14 mouse cellular contexts compared by ENCODE assay signal in the genomic region with DNA sequence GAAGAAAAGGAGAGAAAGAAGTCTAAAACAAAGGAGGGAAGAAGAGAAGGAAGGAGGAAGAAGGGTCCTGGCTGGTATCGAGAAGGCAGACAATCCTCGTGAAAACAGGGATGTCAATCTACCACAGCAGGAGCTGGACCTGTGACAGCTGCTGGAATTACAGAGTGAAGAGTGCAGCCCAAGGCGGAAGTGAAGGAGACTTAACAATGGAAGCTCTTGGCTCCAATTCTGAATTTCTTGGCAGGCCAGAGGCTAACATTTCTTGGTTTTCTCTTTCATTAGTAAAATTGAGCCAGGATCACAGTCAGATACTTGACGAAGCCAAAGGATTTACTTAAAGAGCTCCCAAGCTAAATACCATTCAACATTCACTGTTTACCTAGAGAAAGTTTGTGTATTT. TPM values are rescaled to one million over a fixed set of nuclear protein-coding genes. Genes with fewer than 3 reads are reported as not detected.
DNase-seq lines count a peak whose midpoint lies in the region; ATAC-seq and TF ChIP-seq lines count a peak whose summit lies in the region.
"Had no signal": no experiment of that assay in that cellular context is flagged by ENCODE, and none has a peak within 500 bp of the region (broad histone marks: within the 10 kb centered on the region; RNA-seq: fewer than 3 reads in every experiment).

No protein-coding gene starts in this region.

- H3K9ac ChIP-seq in heart, postnatal 0 days (replicated peaks; ENCODE audit: low read depth, low read length) = no peak overlapping the region
- H3K9ac ChIP-seq: hindbrain, embryonic 14.5 days; limb, embryonic 12.5 days had no signal

- TF ChIP-seq EP300 in heart, postnatal 0 days (IDR thresholded peaks at IDR 0.05; ENCODE audit: low read depth) = no peak

- ATAC-seq in heart, postnatal 0 days (ENCODE audit: insufficient read depth, low read depth) = no peak
- ATAC-seq in megakaryocyte, adult 5-6 weeks (ENCODE audit: poor library complexity, severe bottlenecking) = no peak

- no peaks in the 10 kb centered on the region for H3K9me3 ChIP-seq in heart, postnatal 0 days (replicated peaks; ENCODE audit: control insufficient read depth, low read length)
- H3K9me3 ChIP-seq: limb, embryonic 12.5 days had no signal

- no peak overlapping the region for H3K4me2 ChIP-seq in heart, postnatal 0 days (ENCODE audit: low read depth, low read length)
- H3K4me2 ChIP-seq: hindbrain, embryonic 14.5 days; limb, embryonic 12.5 days had no signal

- WGBS in heart, postnatal 0 days = 70% methylated on average over 4 of the region's 4 CpGs

- TF ChIP-seq CTCF in heart, postnatal 0 days (IDR thresholded peaks at IDR 0.05; ENCODE audit: low read depth) = no peak

- H3K27ac ChIP-seq in heart, postnatal 0 days (ENCODE audit: low read depth) = no peak overlapping the region
- H3K27ac ChIP-seq: hindbrain, embryonic 14.5 days; limb, embryonic 12.5 days; macrophage had no signal

- peaks cover 80% of the 10 kb centered on the region for H3K36me3 ChIP-seq in heart, postnatal 0 days (replicated peaks; ENCODE audit: control insufficient read depth, insufficient read depth, low read length)

- intact Hi-C loops in left cerebral cortex, postnatal 4 days (cut with DNase I) = no loop called here
- intact Hi-C loops in left cerebral cortex, postnatal 14 days (cut with DNase I) = no loop called here

- H3K27me3 ChIP-seq in heart, postnatal 0 days (ENCODE audit: control insufficient read depth, insufficient read depth, low read length) = no peaks in the 10 kb centered on the region
- H3K27me3 ChIP-seq: limb, embryonic 12.5 days had no signal

- DNase-seq in gastrocnemius, adult 18-20 months (ENCODE audit: low spot score) = peak; percentile 22
- no peak for DNase-seq in gastrocnemius, postnatal 25 days
- peak; percentile 62 for DNase-seq in left cerebral cortex, postnatal 4 days
- DNase-seq in left cerebral cortex, postnatal 14 days (ENCODE audit: low spot score in 2 of 2) = no peak
- DNase-seq in heart, postnatal 0 days (ENCODE audit: low spot score) = peak; percentile 23
- DNase-seq in lung, postnatal 4 days = peak; percentile 41 to 54
- DNase-seq in frontal cortex, postnatal 10 days (ENCODE audit: low spot score in 2 of 2) = no peak
- DNase-seq: adrenal gland, adult 8-10 months; cerebellum, adult 9-11 months; thymus, postnatal 25 days had no signal

- no peak overlapping the region for H3K4me3 ChIP-seq in heart, postnatal 0 days (ENCODE audit: low read depth, low read length)
- H3K4me3 ChIP-seq: limb, embryonic 12.5 days had no signal

- no peaks in the 10 kb centered on the region for H3K4me1 ChIP-seq in heart, postnatal 0 days (ENCODE audit: control insufficient read depth, insufficient read depth)

RNA-seq across cellular contexts. Expression of gene Spg11, which starts 31.7 kb away (rescaled TPM):
- 1 to 10 TPM; 5.8 to 6.4 TPM for total RNA-seq in gastrocnemius, adult 18-20 months (2021)
- total RNA-seq in gastrocnemius, postnatal 25 days (2021) = 1 to 10 TPM; 5.0 to 5.6 TPM
- 10 to 100 TPM; 23.3 to 23.7 TPM for total RNA-seq in left cerebral cortex, postnatal 4 days (2021)
- total RNA-seq in left cerebral cortex, postnatal 14 days (2021) = 10 to 100 TPM; 16.9 to 19.7 TPM
- total RNA-seq in heart, postnatal 0 days (2014; rRNA removed; ENCODE audit: low replicate concordance) = 11.0 and 15.7 TPM in 2 replicates
- 2.2 and 2.7 TPM in 2 replicates for polyA plus RNA-seq in heart, postnatal 0 days (2015; fragmentation: Nextera tagmentation; extraction: Ambion mirVana)
- 11.2 TPM in 2 replicates for total RNA-seq in megakaryocyte, adult 5-6 weeks (2015)
- 14.8 and 15.3 TPM in 2 replicates for total RNA-seq in megakaryocyte, adult 5-6 weeks (2017)

RNA-seq across cellular contexts. Expression of gene Eif3j1, which starts 58.1 kb away (rescaled TPM):
- total RNA-seq in gastrocnemius, adult 18-20 months (2021) = 10 to 100 TPM; 31.2 to 35.6 TPM
- total RNA-seq in gastrocnemius, postnatal 25 days (2021) = 10 to 100 TPM; 24.1 to 24.8 TPM
- total RNA-seq in left cerebral cortex, postnatal 4 days (2021) = 10 to 100 TPM; 17.4 to 18.7 TPM
- total RNA-seq in left cerebral cortex, postnatal 14 days (2021) = 10 to 100 TPM; 19.8 to 22.6 TPM
- 17.4 and 17.7 TPM in 2 replicates for total RNA-seq in heart, postnatal 0 days (2014; rRNA removed; ENCODE audit: low replicate concordance)
- 10.5 and 11.2 TPM in 2 replicates for polyA plus RNA-seq in heart, postnatal 0 days (2015; fragmentation: Nextera tagmentation; extraction: Ambion mirVana)
- 14.5 and 15.3 TPM in 2 replicates for total RNA-seq in megakaryocyte, adult 5-6 weeks (2015)
- total RNA-seq in megakaryocyte, adult 5-6 weeks (2017) = 16.4 and 17.2 TPM in 2 replicates

Comparison
In these comparisons a context has a peak if more than half of its experiments do, and no peak if none do; other contexts are left out.
1. DNase-seq: peak in gastrocnemius, adult 18-20 months (single experiment), left cerebral cortex, postnatal 4 days (single experiment), heart, postnatal 0 days (single experiment) and lung, postnatal 4 days (2 of 2); none in gastrocnemius, postnatal 25 days (single experiment), left cerebral cortex, postnatal 14 days (0 of 2) and frontal cortex, postnatal 10 days (0 of 2).